Mouse (Mus musculus) urinary bladder, postnatal 36 days (tissue): ENCODE data around the gene Rd3l.

ENCODE experiments used
- DNase-seq, 2 experiments: peaks; one replicate each; pipeline ENCODE4 v3.0.0; 2022; ENCODE audit warnings: low spot score in 2 of 2, mixed read lengths in 1 of 2

Gene Rd3l

DNA sequence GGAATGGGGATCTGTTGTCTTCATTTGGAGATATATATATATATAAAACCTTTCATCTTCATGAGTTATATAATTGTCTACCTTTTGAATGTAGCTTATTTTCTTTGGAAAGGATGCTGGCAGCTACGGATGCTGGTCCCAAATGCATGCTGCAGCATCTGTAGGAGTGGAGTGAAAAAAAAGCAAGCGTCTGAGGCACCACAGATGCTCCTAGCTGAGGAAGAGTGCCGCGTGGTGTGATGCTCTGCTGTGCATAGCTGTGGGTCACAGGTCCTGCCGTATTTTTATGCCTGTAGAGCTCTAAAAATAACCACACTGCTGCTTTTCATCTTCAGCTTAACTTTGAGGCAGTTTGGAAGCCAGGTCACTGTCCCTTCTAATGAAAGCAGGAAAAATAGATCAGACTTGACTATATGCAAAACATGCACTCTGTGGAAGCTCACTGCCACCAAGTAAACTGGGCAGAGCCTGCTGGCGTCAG, at the start of gene Rd3l:
Rd3l (minus strand) TSS at position 431 of the 481 bp plus-strand sequence.
- no peak for DNase-seq

DNA sequence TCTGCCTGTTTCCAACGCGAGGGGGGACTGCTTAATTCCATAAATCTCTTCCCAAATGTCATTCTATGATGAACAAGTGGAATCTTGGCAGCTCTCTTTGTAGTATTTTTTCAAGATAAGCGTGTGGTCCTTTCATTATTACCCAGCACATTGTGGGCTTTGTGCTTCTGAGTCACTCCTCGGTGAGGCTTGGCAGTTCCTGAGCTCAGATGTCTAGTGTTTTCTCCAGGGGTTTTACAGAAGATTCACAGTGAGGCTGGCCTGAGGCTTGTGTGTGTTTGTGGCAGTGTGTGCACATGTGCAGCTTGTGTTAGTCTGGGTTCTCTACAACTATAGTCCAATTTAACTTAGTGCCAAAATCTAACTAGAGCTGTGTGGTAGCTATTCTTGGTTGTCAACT, 46.3 kb upstream of the Rd3l start:
- DNase-seq, result no peak

DNA sequence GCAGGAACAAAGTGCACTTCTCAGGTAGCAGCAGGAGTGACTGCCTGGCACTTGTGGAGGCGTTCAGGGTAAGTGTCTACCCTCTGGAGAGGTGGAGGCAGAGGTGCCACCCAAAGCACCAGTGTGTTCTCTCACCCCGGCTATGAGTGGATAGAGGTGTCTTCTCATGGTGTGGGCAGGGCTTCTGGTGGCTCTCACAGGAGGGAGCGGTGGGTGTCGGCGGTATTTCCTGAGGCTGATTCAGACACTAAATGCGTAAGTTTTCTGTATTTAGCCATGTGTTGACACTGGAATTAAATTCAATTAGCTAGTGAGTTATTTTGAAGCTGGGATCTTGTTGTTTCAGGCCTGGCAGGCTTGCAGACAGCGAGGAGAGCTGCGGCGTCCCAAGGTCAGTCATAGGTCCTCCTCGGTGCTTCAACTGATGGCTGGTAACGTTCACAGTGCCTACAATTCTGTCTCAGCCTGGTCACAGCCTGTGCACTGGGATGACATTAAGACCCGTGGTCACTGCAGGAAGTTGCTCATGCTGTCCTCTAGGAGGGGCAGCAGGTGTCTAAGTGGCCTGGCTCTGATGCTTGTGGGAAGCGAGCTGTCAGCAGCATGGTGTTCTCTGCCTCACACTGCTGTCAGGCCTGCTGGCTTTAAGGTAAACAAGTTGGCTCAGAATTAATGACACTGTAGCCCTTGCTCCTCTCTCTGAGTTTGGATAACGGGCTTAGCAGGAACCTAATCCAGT, 45.0 kb upstream of the Rd3l start:
- no peak for DNase-seq

DNA sequence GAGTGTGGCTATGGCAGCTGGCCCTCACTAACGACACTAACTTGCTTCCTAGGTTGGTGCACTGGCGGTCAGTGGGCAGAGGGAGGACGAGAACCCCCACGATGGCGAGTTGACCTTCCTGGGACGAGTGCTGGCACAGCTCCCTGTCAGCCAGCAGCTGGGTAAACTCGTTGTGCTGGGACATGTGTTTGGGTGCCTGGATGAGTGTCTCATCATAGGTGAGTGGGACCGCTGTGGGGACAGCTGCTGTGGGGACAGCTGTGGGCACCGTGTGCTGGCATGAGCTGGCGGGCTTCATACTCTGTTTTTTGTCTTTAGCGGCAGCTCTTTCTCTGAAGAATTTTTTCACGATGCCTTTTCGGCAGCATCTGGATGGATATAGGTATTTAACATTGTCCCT, 44.3 kb upstream of the Rd3l start:
- DNase-seq, result no peak

DNA sequence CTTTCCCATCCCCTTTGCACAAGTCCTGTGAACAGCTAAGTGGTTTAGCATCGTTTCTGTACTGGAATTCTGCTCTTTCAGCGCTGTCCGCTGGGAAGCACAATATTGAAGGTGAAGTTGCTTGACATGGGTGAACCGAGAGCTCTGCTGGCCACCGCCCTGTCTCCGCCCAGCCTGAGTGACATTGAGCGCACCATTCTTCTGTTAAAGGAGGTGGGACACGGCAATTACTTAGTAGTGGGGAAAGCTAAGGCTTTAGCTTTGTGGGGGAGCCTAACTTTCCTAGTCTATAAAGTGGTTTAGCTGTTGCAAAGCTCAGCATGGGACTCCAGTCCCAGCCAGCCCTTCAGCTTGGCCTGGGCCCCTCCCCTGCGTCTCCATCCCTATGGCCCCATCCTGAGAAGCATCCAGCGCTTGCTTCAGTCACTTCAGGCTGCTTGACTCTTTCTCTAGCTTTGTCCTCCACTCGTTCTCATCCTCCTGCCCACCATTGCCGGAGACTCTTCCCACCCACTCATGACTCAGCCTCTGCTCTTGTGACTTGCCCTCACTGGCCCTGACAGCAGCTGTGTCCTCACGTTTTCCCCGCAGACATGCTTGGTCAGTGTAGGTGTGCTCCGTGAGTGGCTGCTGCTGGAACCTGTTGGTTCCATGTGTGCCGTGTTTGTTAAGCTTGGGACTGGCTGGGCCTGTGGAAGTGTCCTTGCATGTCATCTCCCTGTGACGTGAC, 43.6 kb upstream of the Rd3l start:
- no peak for DNase-seq

DNA sequence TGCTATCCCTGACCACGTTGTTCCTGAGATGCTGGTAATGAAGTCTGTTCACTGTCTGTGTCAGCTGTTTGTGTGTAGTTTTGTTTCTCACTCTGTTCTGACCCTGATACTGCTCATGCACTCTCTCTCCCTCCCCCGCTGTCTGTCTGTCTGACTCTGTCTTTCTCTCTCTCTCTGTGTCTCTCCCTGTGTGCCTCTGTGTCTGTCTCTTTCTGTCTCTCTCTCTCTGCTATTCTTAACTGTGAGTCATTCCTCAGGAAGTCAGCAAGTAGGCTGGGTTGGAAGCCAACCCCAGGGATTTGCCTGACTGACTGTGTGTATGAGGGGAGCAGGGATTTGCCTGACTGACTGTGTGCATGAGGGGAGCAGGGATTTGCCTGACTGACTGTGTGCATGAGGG, 42.2 kb upstream of the Rd3l start:
- DNase-seq, result no peak

DNA sequence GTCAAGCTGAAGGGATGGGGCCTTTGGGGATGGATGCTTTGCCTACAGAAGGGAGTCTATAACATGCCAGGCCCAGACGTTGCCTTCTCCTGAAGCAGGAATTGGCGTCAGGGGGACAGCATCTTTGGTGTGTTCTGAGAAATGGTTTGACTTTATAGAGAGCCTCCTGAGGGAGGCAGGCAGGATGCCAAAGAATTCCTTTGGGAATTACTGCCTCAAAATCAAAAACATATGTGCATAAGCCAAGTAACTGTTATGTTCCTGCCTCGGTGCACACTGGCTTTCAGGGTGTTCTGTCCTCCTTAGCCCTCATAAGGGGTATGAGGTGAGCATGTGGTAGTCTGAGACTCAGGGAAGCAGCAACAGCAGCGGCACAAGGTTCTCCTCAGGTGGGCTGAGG, 35.2 kb upstream of the Rd3l start:
- DNase-seq, result no peak

DNA sequence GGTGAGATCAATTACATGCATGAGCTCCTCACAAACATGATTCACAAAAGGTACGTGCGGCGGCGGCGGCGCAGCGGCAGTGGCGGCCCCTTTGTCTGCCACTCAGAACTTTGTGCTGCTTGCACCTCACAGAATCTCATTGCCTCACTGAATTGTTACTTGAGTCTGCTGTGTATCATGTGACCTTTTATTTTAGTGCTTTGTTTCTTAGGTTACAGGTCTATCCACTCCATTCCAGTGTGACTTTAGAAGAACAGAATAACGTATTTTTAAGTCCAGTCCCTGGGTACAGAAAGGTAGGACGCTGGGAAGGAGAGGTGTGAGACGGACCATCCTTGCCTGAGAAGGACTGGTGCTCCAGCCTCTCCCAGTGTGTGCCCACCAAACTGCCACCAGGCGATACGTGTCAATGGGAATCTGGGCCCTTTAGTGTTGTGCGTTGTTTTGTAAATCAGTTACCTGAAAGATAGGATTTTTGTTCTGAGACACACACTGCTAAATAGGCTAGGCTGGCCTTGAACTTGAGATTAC, 32.2 kb upstream of the Rd3l start:
- no peak for DNase-seq

DNA sequence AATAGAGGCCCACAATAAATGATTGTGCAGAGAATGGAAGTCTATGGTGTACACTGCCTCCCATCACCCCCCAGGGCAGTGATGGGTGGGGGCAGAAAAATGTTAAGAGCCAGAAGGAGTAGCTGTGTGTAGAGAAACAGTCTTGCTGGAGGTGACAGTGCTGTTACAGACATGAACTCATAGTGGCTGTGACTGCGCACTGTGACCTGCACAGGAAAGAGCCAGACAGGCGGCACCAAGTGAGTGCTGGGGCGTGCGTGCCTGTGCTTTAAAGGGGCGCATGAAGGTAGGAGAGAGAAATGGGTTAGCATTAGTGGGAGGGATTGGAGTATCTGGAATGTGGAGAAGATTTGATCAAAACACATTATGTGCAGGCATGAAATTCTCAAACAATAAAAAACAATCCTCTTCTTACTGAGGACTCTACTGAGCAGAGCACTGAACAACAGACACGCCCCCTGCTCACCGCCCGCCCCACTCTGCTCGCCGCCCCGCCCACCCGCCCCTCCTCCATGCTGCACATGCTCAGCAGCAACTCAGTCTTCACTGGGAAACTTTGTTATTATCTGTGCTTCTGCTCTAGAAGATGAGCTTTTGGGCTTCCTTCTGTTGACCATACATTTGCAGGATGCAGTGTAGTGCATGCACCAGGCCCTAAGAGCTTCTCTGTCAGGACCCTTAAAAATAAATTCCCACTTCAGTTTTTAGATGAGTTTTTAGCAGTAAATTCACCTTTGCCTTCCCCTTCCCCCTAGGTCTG, 31.6 kb upstream of the Rd3l start:
- DNase-seq, result no peak

DNA sequence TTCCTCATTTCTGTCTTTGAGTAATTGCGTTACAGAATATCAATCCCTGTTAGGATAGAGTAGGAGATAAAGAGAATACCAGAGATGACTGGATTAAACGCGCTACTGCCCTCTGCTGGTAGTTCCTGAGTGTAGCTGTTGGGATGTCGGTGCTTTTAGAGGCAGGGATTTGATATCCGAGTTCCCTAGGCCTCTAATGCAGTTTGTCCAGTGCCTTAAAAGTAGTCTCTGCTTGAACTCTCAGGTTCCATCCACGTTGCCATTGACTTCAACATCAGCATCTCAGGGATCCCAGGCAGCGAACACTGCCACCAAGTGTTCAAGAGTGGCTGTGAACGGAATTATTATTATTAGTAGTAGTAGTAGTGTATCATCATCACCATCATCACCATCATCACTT, 20.1 kb upstream of the Rd3l start:
- DNase-seq, result peak; percentile 39 to 61

DNA sequence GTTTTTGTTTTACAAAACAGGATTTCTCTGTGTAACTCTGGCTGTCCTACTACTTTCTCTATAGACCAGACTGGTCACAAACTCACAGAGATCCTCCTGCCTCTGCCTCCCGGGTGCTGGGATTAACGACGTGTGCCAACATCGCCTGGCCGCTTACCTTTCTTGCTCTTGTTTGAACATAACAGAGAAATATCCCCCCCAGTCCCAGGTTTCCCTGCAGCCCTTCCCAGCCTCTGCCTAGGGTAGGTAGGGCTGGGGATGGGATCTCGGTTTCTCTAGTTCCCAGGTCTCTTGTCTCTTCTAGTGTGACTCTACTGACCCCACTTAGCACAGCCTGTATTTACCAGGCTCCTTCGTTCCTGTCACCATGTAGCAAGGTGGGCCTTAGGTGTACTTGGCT, 18.6 kb upstream of the Rd3l start:
- no peak for DNase-seq

DNA sequence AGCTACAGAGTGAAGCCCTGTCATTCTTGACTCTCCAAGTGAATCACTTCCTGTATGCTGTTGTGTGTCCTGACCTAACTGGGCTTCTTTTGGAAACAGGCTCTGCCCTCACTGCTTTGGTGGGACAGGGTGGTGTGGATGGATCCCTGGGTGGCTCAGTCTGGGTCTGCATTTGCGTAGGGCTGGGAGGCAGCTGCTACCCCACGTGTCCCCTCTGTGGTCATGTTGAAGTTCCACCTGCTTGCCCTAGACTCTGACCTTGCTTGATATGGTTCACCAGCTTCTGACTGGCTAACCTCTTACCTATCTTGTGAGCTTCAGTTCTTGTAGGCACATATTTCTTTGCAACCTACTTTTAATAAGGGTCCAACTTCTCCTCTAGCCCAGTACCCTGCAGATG, 14.0 kb upstream of the Rd3l start:
- DNase-seq, result no peak

DNA sequence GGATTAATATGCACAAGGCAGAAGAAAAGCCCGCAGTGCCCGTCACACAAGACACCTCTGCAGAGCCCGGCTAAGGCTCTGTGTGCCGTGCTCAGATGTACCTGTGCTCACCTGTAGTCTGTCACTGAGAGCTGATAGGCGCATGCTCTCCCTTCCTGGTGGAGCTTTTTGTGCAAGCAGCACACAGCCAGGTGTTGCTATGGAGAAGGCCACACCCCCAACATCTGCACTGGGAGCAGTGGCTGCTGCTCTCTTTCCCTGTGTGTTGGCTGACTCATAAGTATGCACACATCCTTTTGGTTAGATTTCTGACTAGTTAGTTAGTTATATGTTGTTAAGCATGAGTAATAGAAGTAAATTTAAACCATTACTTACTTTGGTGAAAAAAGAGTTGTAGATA, 11.5 kb upstream of the Rd3l start:
- no peak for DNase-seq

DNA sequence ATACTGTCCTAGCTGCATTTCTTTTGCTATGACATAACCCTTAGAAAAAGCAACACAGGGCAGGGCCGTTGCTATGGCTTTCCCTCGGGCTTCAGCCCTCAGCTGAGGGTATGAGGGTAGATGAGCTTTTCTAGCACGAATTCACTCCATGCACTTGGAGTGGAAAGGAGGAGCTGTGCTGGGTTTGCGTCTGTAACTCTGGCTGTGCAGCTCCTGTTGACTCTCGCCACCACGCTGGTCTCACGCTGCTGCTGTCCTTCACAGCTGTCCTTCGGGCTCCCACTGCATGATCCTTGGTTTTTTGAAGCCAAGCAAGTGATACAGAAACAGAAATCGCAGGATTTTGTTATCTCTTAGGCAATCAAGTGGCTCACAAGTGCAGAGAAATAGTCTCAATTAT, 5.6 kb upstream of the Rd3l start:
- no peak for DNase-seq

DNA sequence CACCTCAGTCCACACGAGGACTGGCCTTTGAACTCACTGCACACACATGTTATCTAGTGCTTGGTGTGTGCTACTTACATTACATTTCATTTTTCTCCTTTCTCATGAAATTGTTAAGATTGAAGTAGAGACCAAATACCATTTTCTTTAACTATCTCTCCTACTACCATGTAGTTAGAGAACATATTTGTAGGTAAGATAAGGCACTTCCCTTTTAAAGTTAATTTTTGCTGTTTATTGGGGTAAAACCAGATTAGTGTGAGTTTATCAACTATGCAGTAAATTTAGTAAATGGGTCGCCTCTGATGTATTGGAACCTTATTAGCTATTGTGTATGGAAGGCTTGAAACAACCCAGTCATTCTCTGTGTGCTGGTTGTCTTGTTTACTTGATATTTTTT, 2.0 kb upstream of the Rd3l start:
- no peak for DNase-seq

DNA sequence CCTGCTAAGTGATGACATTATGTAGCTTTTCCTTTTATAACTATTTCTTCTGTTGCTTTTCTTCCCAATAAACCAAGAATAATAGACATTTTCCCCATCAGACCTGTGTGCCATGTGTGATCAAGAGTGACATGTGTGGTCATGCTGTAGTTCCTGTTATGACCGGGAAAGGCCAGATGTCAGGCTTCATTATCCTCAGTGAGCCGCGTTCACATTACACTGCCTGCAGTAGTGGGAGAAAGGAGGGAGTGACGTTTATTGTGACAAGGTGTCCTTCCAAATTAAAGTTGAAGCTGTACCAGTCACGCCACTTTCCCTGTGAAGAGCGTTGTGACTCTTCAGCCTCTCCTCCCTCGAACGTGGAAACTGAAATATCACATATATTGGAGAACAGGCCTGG, 714 bp upstream of the Rd3l start:
- no peak for DNase-seq

DNA sequence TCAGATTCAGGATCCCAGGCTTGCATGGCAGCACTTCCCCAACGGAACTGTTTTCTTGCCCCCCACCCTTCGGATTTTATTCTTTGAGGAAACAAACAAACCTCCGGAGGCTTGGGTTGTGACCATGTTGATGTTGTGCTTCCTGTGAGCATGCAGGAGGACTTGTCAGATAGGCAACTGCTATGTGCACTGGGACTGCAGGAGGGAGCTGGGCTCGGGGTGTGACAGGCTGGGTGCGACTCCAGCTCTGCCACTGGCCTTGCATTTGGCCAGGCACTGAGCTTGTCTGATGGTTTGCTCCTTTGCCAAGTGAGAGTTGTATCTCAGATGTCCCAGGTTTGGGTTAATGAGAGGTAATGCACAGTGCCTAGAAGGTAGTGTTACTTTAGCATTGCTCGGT, 2.8 kb downstream of the Rd3l start:
- DNase-seq, result no peak

DNA sequence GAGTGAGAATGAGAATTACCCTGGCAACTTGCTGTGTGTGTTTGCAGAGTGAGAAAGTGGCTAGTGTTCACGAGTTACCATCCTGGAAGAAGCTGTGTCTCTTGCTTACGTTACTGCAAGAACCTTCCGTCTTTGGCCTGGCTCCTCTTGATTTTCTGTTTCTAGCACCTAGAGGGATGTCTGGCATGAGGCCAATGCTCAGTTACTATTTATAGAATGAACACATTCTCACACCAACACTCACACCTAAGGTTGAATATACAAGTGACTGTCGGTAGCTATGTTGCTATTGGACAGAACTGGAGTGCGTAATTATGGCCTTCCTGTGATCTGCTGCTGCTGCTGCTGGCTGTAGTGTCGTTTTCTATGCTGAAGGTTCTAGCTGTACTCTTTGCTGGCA, 4.0 kb downstream of the Rd3l start:
- DNase-seq, result no peak

DNA sequence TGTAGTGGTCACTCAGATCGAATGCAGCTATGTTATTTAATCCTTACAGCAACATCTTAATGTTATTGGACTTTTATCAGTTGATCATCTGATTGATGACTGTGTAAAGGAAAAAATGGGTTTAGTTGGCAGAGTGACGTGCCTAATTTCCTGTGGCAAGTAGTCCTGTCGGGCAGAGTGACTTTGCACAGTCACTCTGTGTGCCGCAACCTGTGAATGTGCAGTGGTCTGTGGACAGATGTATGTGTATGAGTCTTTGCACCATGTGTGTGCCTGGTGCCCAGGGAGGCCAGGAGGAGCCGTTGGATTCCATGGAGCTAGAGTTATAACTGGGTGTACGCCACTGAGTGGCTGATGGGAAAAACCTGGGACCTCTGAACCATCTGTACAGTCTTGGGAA, 6.5 kb downstream of the Rd3l start:
- DNase-seq, result no peak

DNA sequence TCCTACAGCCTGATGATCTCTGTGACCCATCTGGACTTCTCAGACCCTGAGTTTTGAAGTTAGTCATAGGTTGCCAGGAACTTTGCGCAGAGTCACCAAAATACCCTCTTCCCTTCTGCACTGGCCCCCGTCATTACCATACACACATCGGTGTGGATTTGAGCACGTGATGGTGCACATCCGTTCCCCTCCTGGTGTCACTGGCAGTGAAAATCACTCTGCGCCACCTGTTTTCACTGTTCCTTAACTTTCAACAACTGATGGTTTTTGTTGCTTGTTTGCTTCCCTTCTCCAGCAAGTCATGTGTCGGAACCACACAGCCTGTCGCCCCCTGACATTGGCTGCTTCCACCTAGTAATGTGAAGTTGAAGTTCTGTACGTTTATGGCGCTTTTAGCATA, 8.6 kb downstream of the Rd3l start:
- no peak for DNase-seq

DNA sequence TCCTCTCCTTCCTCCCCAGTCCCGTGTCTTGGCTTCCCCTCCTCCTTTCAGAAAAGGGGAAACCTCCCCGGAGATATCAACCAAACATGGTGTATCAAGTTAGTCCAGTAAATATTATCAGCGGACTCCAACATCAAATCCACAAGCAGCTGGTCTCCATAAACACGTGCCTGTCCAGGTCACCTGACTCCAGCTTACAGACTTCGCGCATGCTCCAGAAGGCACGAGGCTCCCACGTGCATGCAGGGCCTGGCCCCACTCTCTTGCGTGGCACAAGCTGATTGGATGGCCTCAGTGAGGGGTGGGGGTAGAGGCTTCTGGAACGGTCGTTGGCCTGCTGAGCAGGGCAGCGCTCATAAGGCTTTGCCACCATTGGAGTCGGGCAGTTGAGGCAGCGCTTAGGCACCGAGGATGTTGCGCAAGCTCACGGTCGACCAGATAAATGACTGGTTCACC, 9.9 kb downstream of the Rd3l start, which contains the start of gene Tdrd9:
Tdrd9 (plus strand) TSS at position 329 of the 456 bp plus-strand sequence.
- DNase-seq, result no peak

DNA sequence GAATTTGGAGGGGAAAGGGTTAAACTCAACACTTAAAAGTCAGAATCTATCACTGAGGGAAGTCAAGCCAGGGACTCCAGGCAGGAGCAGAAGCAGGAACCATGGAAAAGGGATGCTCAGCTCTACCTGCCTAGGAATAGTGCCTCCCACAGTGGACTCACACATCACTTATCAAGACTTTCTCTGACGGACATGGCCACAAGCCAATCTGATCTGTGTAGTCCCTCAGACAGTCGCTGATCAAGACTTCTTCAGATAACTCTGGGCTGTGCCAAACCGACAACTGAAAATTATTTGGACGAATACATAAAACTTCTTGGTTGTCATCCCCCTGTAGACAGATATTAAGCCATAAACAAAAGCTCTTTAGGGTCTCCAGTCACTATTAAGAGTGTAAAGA, 11.0 kb downstream of the Rd3l start:
- DNase-seq, result no peak
